ENCODE assay signal across 8 mouse cellular contexts in the genomic region with DNA sequence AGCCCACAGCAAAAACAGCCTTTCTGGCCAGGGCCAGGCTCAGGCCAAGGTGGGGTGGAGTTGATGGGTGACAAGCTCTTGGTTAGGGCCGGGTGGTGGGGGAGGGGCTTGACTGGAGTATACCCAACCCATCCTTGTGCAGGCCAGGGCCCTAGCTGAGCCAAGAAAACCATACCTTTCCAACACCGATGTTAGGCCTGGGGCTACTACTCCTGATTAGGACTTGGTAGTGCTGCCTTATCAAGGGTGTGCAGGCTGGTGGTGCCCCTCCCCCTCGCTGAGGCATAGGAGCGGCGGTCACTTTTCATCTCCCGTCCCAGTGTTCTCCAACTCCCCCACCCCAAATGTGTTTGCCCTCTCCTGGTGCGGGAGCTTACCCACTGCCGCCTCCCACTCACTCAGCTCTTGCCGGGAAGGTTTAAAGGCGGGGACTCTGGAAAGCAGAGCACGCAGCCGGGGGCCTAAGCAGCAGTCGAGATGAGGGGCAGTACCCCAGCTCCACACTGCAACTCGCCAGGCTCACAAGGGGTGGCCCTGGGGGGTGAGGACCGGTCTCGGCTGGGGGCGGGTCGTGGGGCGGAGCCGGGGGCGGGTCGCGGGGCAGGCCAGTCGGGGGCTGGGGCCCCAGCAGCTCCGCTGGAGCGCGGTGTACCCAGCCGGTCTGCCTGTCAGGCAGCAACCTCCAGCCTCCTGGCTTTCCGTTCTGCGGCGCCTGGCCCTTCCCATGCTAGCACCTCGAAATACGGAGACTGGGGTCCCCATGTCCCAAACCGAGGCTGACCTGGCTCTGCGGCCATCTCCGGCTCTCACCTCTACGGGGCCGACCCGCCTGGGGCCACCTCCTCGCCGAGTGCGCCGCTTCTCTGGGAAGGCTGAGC. TPM values are rescaled to one million over a fixed set of nuclear protein-coding genes. Genes with fewer than 3 reads are reported as not detected.
DNase-seq lines count a peak whose midpoint lies in the region; ATAC-seq and TF ChIP-seq lines count a peak whose summit lies in the region.

A gene (plus strand): TSS at position 620 of the 878 bp plus-strand sequence.

- peaks cover 3% of the 10 kb centered on the region; the same call in 1 of the 2 replicates for H3K79me2 ChIP-seq in MEL (ENCODE audit: control insufficient read depth, insufficient read depth, low read length, poor library complexity)

- H3K4me3 ChIP-seq in MEL (ENCODE audit: control insufficient read depth in 1 of 2, insufficient read depth in 1 of 2, low read depth in 2 of 2, low read length in 2 of 2): peak within 1 kb of the TSS; percentile 72 to 80
- H3K4me3 ChIP-seq in embryonic facial prominence, embryonic 12.5 days: peak within 1 kb of the TSS; percentile 55
- H3K4me3 ChIP-seq in heart, embryonic 15.5 days: peak within 1 kb of the TSS; percentile 65

- H3K4me1 ChIP-seq in MEL (ENCODE audit: control insufficient read depth in 1 of 2, insufficient read depth in 2 of 2, low read length in 2 of 2): peaks cover 3 to 20% of the 10 kb centered on the region in 2 experiments; a peak in 3 of 4 replicates
- peaks cover 47% of the 10 kb centered on the region for H3K4me1 ChIP-seq in embryonic facial prominence, embryonic 12.5 days
- peaks cover 75% of the 10 kb centered on the region for H3K4me1 ChIP-seq in heart, embryonic 15.5 days (replicated peaks)

- peak within 1 kb of the TSS; percentile 23 for H3K27ac ChIP-seq in MEL (ENCODE audit: control insufficient read depth, low read depth, low read length)
- H3K27ac ChIP-seq in embryonic facial prominence, embryonic 12.5 days: peak within 1 kb of the TSS; percentile 80
- peak within 1 kb of the TSS; percentile 82 for H3K27ac ChIP-seq in heart, embryonic 15.5 days

- under 1% methylated on average over 42 of the region's 43 CpGs for WGBS in embryonic facial prominence, embryonic 12.5 days
- WGBS in heart, embryonic 15.5 days: under 1% methylated on average over 40 of the region's 43 CpGs

- no peaks in the 10 kb centered on the region for H3K9me3 ChIP-seq in MEL (replicated peaks; ENCODE audit: insufficient read depth, low read length)
- H3K9me3 ChIP-seq in embryonic facial prominence, embryonic 12.5 days: no peaks in the 10 kb centered on the region
- no peaks in the 10 kb centered on the region for H3K9me3 ChIP-seq in heart, embryonic 15.5 days (replicated peaks)

- TF ChIP-seq CTCF in MEL (IDR thresholded peaks at IDR 0.05 in 2 of 3, conservative IDR thresholded peaks at IDR 0.05 in 1 of 3; ENCODE audit: control insufficient read depth in 1 of 3, insufficient read depth in 1 of 3, low read depth in 2 of 3, low read length in 3 of 3, poor library complexity in 1 of 3, severe bottlenecking in 1 of 3): no peak

- peak; percentile 76 to 83 for TF ChIP-seq EP300 in MEL (IDR thresholded peaks at IDR 0.05; ENCODE audit: low read depth in 1 of 2, low read length in 2 of 2)

- ATAC-seq in embryonic facial prominence, embryonic 12.5 days (ENCODE audit: insufficient number of reproducible peaks, insufficient read depth, low FRiP score, low TSS enrichment): peak; percentile 87
- peak; percentile 83 for ATAC-seq in heart, embryonic 15.5 days (replicated peaks; ENCODE audit: insufficient number of reproducible peaks, insufficient read depth, low FRiP score, low read depth)
- ATAC-seq in cerebellum, adult (ENCODE audit: insufficient number of reproducible peaks, low FRiP score, low TSS enrichment): no peak

- H3K9ac ChIP-seq in MEL (ENCODE audit: control insufficient read depth, low read depth, low read length, poor library complexity, severe bottlenecking): peak within 1 kb of the TSS; percentile 80
- peak within 1 kb of the TSS; percentile 70 for H3K9ac ChIP-seq in embryonic facial prominence, embryonic 12.5 days
- peak within 1 kb of the TSS; percentile 73 for H3K9ac ChIP-seq in heart, embryonic 15.5 days

- H3K36me3 ChIP-seq in MEL (ENCODE audit: control insufficient read depth in 1 of 2, insufficient read depth in 2 of 2, low read length in 2 of 2): peaks cover 0 to 10% of the 10 kb centered on the region in 2 experiments; a peak in 2 of 4 replicates
- peaks cover 7% of the 10 kb centered on the region; the same call in 1 of the 2 replicates for H3K36me3 ChIP-seq in embryonic facial prominence, embryonic 12.5 days
- 0 out of 2 replicates have a peak, but pooled peaks cover 4% of the 10 kb centered on the region for H3K36me3 ChIP-seq in heart, embryonic 15.5 days

- TF ChIP-seq RAD21 in MEL (IDR thresholded peaks at IDR 0.05; ENCODE audit: low read depth, low read length): no peak

- no peaks in the 10 kb centered on the region; a peak in 1 of 4 replicates for H3K27me3 ChIP-seq in MEL (ENCODE audit: control insufficient read depth in 1 of 2, insufficient read depth in 2 of 2, low read length in 2 of 2)
- H3K27me3 ChIP-seq in embryonic facial prominence, embryonic 12.5 days: peaks cover 40% of the 10 kb centered on the region
- H3K27me3 ChIP-seq in heart, embryonic 15.5 days: peaks cover 32% of the 10 kb centered on the region

- DNase-seq in B cell, adult 2 months: peak; percentile 42 to 48
- peak; percentile 78 for DNase-seq in MEL (ENCODE audit: low read depth, low spot score)
- DNase-seq in kidney, postnatal 14 days: peak; percentile 89
- DNase-seq in mesoderm, embryonic 11.5 days (ENCODE audit: low read depth, low spot score): peak; percentile 63
- peak; percentile 51 to 73 for DNase-seq in spleen, postnatal 36 days (ENCODE audit: low spot score in 2 of 2)

- H3K4me2 ChIP-seq in embryonic facial prominence, embryonic 12.5 days (replicated peaks): peak within 1 kb of the TSS; percentile 97
- H3K4me2 ChIP-seq in heart, embryonic 15.5 days: peak within 1 kb of the TSS; percentile 97

- TF ChIP-seq POLR2A in MEL (IDR thresholded peaks at IDR 0.05; ENCODE audit: control insufficient read depth in 1 of 2, insufficient read depth in 1 of 2, low read depth in 1 of 2, low read length in 2 of 2, poor library complexity in 1 of 2): peak; percentile 51 to 58; a peak in 2 of 4 replicates

TF ChIP-seq in MEL, 35 proteins besides CTCF, POLR2A, EP300 and RAD21 (continues in another document):
- TF ChIP-seq MEF2A (IDR thresholded peaks at IDR 0.05; ENCODE audit: extremely low read depth, insufficient replicate concordance, low read depth, low read length, poor library complexity, severe bottlenecking) (no peak), MAZ (IDR thresholded peaks at IDR 0.05; ENCODE audit: low read depth, low read length) (peak; percentile 75), SIN3A (IDR thresholded peaks at IDR 0.05; ENCODE audit: low read length) (peak; percentile 53), HCFC1 (IDR thresholded peaks at IDR 0.05; ENCODE audit: low read depth, low read length) (peak; percentile 58), TCF12 (IDR thresholded peaks at IDR 0.05; ENCODE audit: low read depth, low read length) (peak; percentile 89), ELF1 (IDR thresholded peaks at IDR 0.05; ENCODE audit: low read depth, low read length) (no peak), GATA1 (IDR thresholded peaks at IDR 0.05; ENCODE audit: low read depth, low read length) (peak; percentile 85), USF1 (IDR thresholded peaks at IDR 0.05; ENCODE audit: low read depth, low read length) (no peak), ZMIZ1 (IDR thresholded peaks at IDR 0.05; ENCODE audit: low read depth, low read length) (no peak), MYB (IDR thresholded peaks at IDR 0.05; ENCODE audit: low read depth, low read length) (peak; percentile 28; the same call in 1 of the 2 replicates), GABPA (IDR thresholded peaks at IDR 0.05; ENCODE audit: low read depth, low read length) (no peak), KAT2A (conservative IDR thresholded peaks at IDR 0.05; ENCODE audit: low read depth, low read length) (no peak), MXI1 (IDR thresholded peaks at IDR 0.05; ENCODE audit: low read depth, low read length) (no peak; the same call in 1 of the 2 replicates), ETS1 (IDR thresholded peaks at IDR 0.05; ENCODE audit: low read depth, low read length) (peak; percentile 40; the same call in 1 of the 2 replicates), JUND (IDR thresholded peaks at IDR 0.05; ENCODE audit: low read depth, low read length) (no peak), USF2 (IDR thresholded peaks at IDR 0.05; ENCODE audit: borderline replicate concordance in 1 of 2, insufficient read depth in 1 of 2, low read depth in 1 of 2, low read length in 2 of 2) (no peak), E2F4 (IDR thresholded peaks at IDR 0.05; ENCODE audit: borderline replicate concordance, low read depth, low read length) (no peak), CHD1 (IDR thresholded peaks at IDR 0.05; ENCODE audit: low read depth, low read length) (no peak), TBP (IDR thresholded peaks at IDR 0.05; ENCODE audit: low read depth, low read length) (no peak), ZNF384 (IDR thresholded peaks at IDR 0.05; ENCODE audit: low read depth, low read length) (no peak), ZC3H11A (IDR thresholded peaks at IDR 0.05; ENCODE audit: low read depth, low read length) (no peak), NELFE (IDR thresholded peaks at IDR 0.05; ENCODE audit: low read depth, low read length) (no peak; the same call in 1 of the 2 replicates), CHD2 (IDR thresholded peaks at IDR 0.05; ENCODE audit: low read length) (peak; percentile 68), UBTF (IDR thresholded peaks at IDR 0.05; ENCODE audit: borderline replicate concordance, insufficient read depth, low read depth, low read length) (no peak), MAX (IDR thresholded peaks at IDR 0.05; ENCODE audit: low read length) (peak; percentile 43; the same call in 1 of the 2 replicates), SMC3 (IDR thresholded peaks at IDR 0.05; ENCODE audit: low read depth, low read length) (peak; percentile 26; the same call in 1 of the 2 replicates), TAL1 (IDR thresholded peaks at IDR 0.05; ENCODE audit: low read length) (peak; percentile 93), BHLHE40 (IDR thresholded peaks at IDR 0.05; ENCODE audit: borderline replicate concordance, low read depth, low read length) (no peak), NRF1 (IDR thresholded peaks at IDR 0.05; ENCODE audit: insufficient read depth, low read depth, low read length, poor library complexity, severe bottlenecking) (no peak), MAFK (IDR thresholded peaks at IDR 0.05; ENCODE audit: borderline replicate concordance, low read depth, low read length) (no peak), POLR2AphosphoS5 (IDR thresholded peaks at IDR 0.05; ENCODE audit: borderline replicate concordance, low read depth, low read length) (no peak; the same call in 1 of the 2 replicates)

RNA-seq across cellular contexts. Expression of the gene that starts here (rescaled TPM):
- 0.72 and 0.92 TPM in 2 replicates for total RNA-seq in MEL (2012; rRNA removed)
- polyA plus RNA-seq in MEL (2012; ENCODE audit: insufficient read depth in 1 of 2, insufficient read length in 2 of 2, low read depth in 1 of 2, low replicate concordance in 2 of 2, missing spikeins in 1 of 2): 1 to 10 TPM in 1 of 2 experiments, not detected in 1; 3.4 TPM
- polyA plus RNA-seq in embryonic facial prominence, embryonic 12.5 days (2016; fragmentation: Nextera tagmentation; extraction: Ambion mirVana): 7.7 and 8.0 TPM in 2 replicates
- 4.1 and 7.2 TPM in 2 replicates for polyA plus RNA-seq in heart, embryonic 15.5 days (2015; fragmentation: Nextera tagmentation; extraction: Ambion mirVana)

Comparison
In these comparisons a context has a peak if more than half of its experiments do, and no peak if none do; other contexts are left out.
1. H3K27ac ChIP-seq: peak in every context shown above with its lines; median percentile 82 in heart, embryonic 15.5 days; 80 in embryonic facial prominence, embryonic 12.5 days; 23 in MEL.